Mouse (Mus musculus) small intestine, adult 2 months (tissue): ENCODE data around the gene Nfam1. TPM values are rescaled to one million over a fixed set of nuclear protein-coding genes. Genes with fewer than 3 reads are reported as not detected.

ENCODE experiments used
- H3K27ac ChIP-seq: fragments of 200-500 bp; 2 replicates; pipeline ENCODE4 v1.5.1; 2012; ENCODE audit warnings: low read depth, low read length, control low read depth, inconsistent platforms; ENCODE audit not compliant: insufficient read depth
- H3K27me3 ChIP-seq: fragments of 200-500 bp; 2 replicates; pipeline ENCODE4 v1.6.1; 2012; ENCODE audit warnings: mild to moderate bottlenecking, moderate library complexity, low read length, inconsistent platforms; ENCODE audit not compliant: control insufficient read depth, insufficient read depth
- H3K36me3 ChIP-seq: fragments of 200-500 bp; 2 replicates; pipeline ENCODE4 v1.6.1; 2012; ENCODE audit warnings: mild to moderate bottlenecking, low read length, control low read depth, inconsistent platforms; ENCODE audit not compliant: control insufficient read depth, insufficient read depth
- H3K4me1 ChIP-seq: fragments of 200-500 bp; 2 replicates; pipeline ENCODE4 v1.6.1; 2012; ENCODE audit warnings: low read length, inconsistent platforms, mixed read lengths; ENCODE audit not compliant: control insufficient read depth, insufficient read depth, insufficient read length
- H3K4me3 ChIP-seq: fragments of 200-500 bp; 2 replicates; pipeline ENCODE4 v1.5.1; 2012; ENCODE audit warnings: low read depth, mild to moderate bottlenecking, control low read depth, inconsistent platforms, low read length, moderate library complexity
- CTCF ChIP-seq: fragments of 200-500 bp; IDR thresholded peaks from 2 replicates; pipeline ENCODE4 v1.5.1; 2012; ENCODE audit warnings: low read depth, mild to moderate bottlenecking, control low read depth, inconsistent platforms, low read length, moderate library complexity, mixed read lengths; ENCODE audit not compliant: insufficient replicate concordance, insufficient read length; ENCODE audit errors: extremely low read depth
- POLR2A ChIP-seq: fragments of 200-500 bp; IDR thresholded peaks from 2 replicates; pipeline ENCODE4 v1.6.1; 2012; ENCODE audit warnings: low read depth, mild to moderate bottlenecking, control low read depth, inconsistent platforms, low read length, moderate library complexity
- WGBS: fragments of 180-500 bp; shearing (Covaris S2); methylation state at CpG from one replicate; pipeline ENCODE4 v1.1.7; 2018; 5-methylcytosine and 5-hydroxymethylcytosine counted together
- polyA plus RNA-seq: library from polyadenylated mRNA; depleted of rRNA; stranded (reverse); fragments of >200 nt; gene quantifications from 2 replicates; pipeline ENCODE4 v1.2.3, GENCODE M21; 2012

Gene Nfam1
- polyA plus RNA-seq, 1 experiment, result 2.1 TPM

- peak overlapping the region; percentile 36 for H3K4me3 ChIP-seq
Measured at GRCm38 (mm10) chr15:82963556-82964156, 69.5 kb downstream of the Nfam1 start.

GRCm38 (mm10) chr15:82963090-82963489, 70.0 kb downstream of the Nfam1 start:
- peaks cover 37% of the 10 kb centered on the region for H3K27me3 ChIP-seq
- no peak overlapping the region for H3K27ac ChIP-seq
- H3K4me3 ChIP-seq, result peak overlapping the region; percentile 50
- TF ChIP-seq CTCF (no peak), POLR2A (no peak)
- 8% methylated on average over 39 of the region's 39 CpGs for WGBS
- 0 out of 2 replicates have a peak, but pooled peaks cover 2% of the 10 kb centered on the region for H3K4me1 ChIP-seq
- no peaks in the 10 kb centered on the region for H3K36me3 ChIP-seq

More at GRCm38 (mm10) chr15:82963556-82964156, 69.5 kb downstream of the Nfam1 start:
- Histone ChIP-seq H3K4me1 (no peaks in the 10 kb centered on the region), H3K27ac (no peak overlapping the region), H3K36me3 (no peaks in the 10 kb centered on the region), H3K27me3 (peaks cover 40% of the 10 kb centered on the region)
- 10% methylated on average over 47 of the region's 82 CpGs for WGBS
- TF ChIP-seq POLR2A, result no peak

- no peak for TF ChIP-seq CTCF
- TF ChIP-seq POLR2A, result no peak
- 0 out of 2 replicates have a peak, but pooled peaks cover 2% of the 10 kb centered on the region for H3K4me1 ChIP-seq
- no peak overlapping the region for H3K4me3 ChIP-seq
- no peaks in the 10 kb centered on the region for H3K36me3 ChIP-seq
- H3K27me3 ChIP-seq, result peaks cover 37% of the 10 kb centered on the region
- H3K27ac ChIP-seq, result no peak overlapping the region
- 62% methylated on average over 4 of the region's 4 CpGs for WGBS
Measured at GRCm38 (mm10) chr15:82962536-82962935, 70.6 kb downstream of the Nfam1 start.

GRCm38 (mm10) chr15:82960786-82961561, 72.1 kb downstream of the Nfam1 start:
- no peak overlapping the region for H3K27ac ChIP-seq
- peaks cover 37% of the 10 kb centered on the region for H3K27me3 ChIP-seq
- no peaks in the 10 kb centered on the region for H3K36me3 ChIP-seq
- H3K4me3 ChIP-seq, result no peak overlapping the region
- WGBS, result 23% methylated on average over 26 of the region's 26 CpGs
- 0 out of 2 replicates have a peak, but pooled peaks cover 2% of the 10 kb centered on the region for H3K4me1 ChIP-seq
- no peak for TF ChIP-seq POLR2A
- TF ChIP-seq CTCF, result no peak

- 26% methylated on average over 12 of the region's 12 CpGs for WGBS
- Histone ChIP-seq H3K27me3 (peaks cover 31% of the 10 kb centered on the region), H3K27ac (no peak overlapping the region), H3K36me3 (no peaks in the 10 kb centered on the region), H3K4me1 (0 out of 2 replicates have a peak, but pooled peaks cover 2% of the 10 kb centered on the region), H3K4me3 (no peak overlapping the region)
- no peak for TF ChIP-seq CTCF
- no peak for TF ChIP-seq POLR2A
Measured at GRCm38 (mm10) chr15:82959151-82959550, 74.0 kb downstream of the Nfam1 start.

- no peak overlapping the region for H3K27ac ChIP-seq
- TF ChIP-seq CTCF (no peak), POLR2A (no peak)
- H3K4me3 ChIP-seq, result no peak overlapping the region
- no peaks in the 10 kb centered on the region for H3K36me3 ChIP-seq
- H3K4me1 ChIP-seq, result 0 out of 2 replicates have a peak, but pooled peaks cover 2% of the 10 kb centered on the region
- H3K27me3 ChIP-seq, result peaks cover 26% of the 10 kb centered on the region
- 24% methylated on average over 16 of the region's 16 CpGs for WGBS
Measured at GRCm38 (mm10) chr15:82958253-82958701, 74.8 kb downstream of the Nfam1 start.

- Histone ChIP-seq H3K4me1 (0 out of 2 replicates have a peak, but pooled peaks cover 2% of the 10 kb centered on the region), H3K36me3 (no peaks in the 10 kb centered on the region)
- 85% methylated on average over 4 of the region's 4 CpGs for WGBS
Measured at GRCm38 (mm10) chr15:82956721-82957120, 76.4 kb downstream of the Nfam1 start.

More at GRCm38 (mm10) chr15:82956721-82957120, 76.4 kb downstream of the Nfam1 start:
- no peak overlapping the region for H3K4me3 ChIP-seq
- H3K27ac ChIP-seq, result no peak overlapping the region
- H3K27me3 ChIP-seq, result peaks cover 21% of the 10 kb centered on the region; the same call in 1 of the 2 replicates
- TF ChIP-seq POLR2A (no peak), CTCF (no peak)
